Mouse (Mus musculus) heart, postnatal 0 days (tissue): ENCODE measurements at regions not wholly inside any gene's neighbourhood (a gene's known extent, or its start where the extent isn't known, plus 50 kb on each side); places are given as distances from the start of the nearest gene placed in this dataset.

Source experiments
- ATAC-seq: fragments of 200-750 bp; cut with Nextera tagmentation; 2 replicates; pipeline ENCODE4 v1.8.0; 2017; ENCODE audit warnings: low read depth, moderate number of reproducible peaks, moderate library complexity; ENCODE audit not compliant: insufficient read depth
- DNase-seq: peaks from one replicate; pipeline ENCODE4 v3.0.0-alpha.2; 2016; ENCODE audit warnings: low spot score
- H3K27ac ChIP-seq: fragments of 300-500 bp; sonication (generic); 2 replicates; pipeline ENCODE4 v1.5.1; 2014; ENCODE audit warnings: low read depth, mild to moderate bottlenecking
- H3K27me3 ChIP-seq: fragments of 300-500 bp; sonication (generic); 2 replicates; pipeline ENCODE4 v1.6.1; 2014; ENCODE audit warnings: low read length, mixed read lengths; ENCODE audit not compliant: control insufficient read depth, insufficient read depth
- H3K36me3 ChIP-seq: fragments of 300-500 bp; sonication (generic); replicated peaks from 2 replicates; pipeline ENCODE4 v1.6.1; 2014; ENCODE audit warnings: low read length, mixed read lengths; ENCODE audit not compliant: control insufficient read depth, insufficient read depth
- H3K4me1 ChIP-seq: fragments of 300-500 bp; sonication (generic); 2 replicates; pipeline ENCODE4 v1.6.1; 2014; ENCODE audit warnings: antibody characterized with exemption; ENCODE audit not compliant: control insufficient read depth, insufficient read depth
- H3K4me2 ChIP-seq: fragments of 300-500 bp; sonication (generic); 2 replicates; pipeline ENCODE4 v1.6.1; 2014; ENCODE audit warnings: low read depth, mild to moderate bottlenecking, low read length, moderate library complexity
- H3K4me3 ChIP-seq: fragments of 300-500 bp; sonication (generic); 2 replicates; pipeline ENCODE4 v1.5.1; 2014; ENCODE audit warnings: low read depth, low read length
- H3K9ac ChIP-seq: fragments of 300-500 bp; sonication (generic); replicated peaks from 2 replicates; pipeline ENCODE4 v1.6.1; 2014; ENCODE audit warnings: low read depth, low read length, mixed read lengths
- H3K9me3 ChIP-seq: fragments of 300-500 bp; sonication (generic); replicated peaks from 2 replicates; pipeline ENCODE4 v1.6.1; 2016; ENCODE audit warnings: low read length; ENCODE audit not compliant: control insufficient read depth
- CTCF ChIP-seq: IDR thresholded peaks from 2 replicates; pipeline ENCODE4 v1.5.1; 2016; ENCODE audit warnings: antibody characterized with exemption, control low read depth, low read depth
- EP300 ChIP-seq: IDR thresholded peaks from 2 replicates; pipeline ENCODE4 v1.6.1; 2016; ENCODE audit warnings: antibody characterized with exemption, low read depth
- WGBS: fragments of 180-500 bp; shearing (Covaris S2); extraction: QIAGEN DNeasy Blood & Tissue Kit; methylation state at CpG from one replicate; pipeline ENCODE4 v1.1.7; 2014; 5-methylcytosine and 5-hydroxymethylcytosine counted together

GRCm38 (mm10) chr8:102096726-102097125 is 688.7 kb downstream of the Cdh11 start:
- H3K4me2 ChIP-seq = no peak overlapping the region
- H3K4me3 ChIP-seq = no peak overlapping the region
- TF ChIP-seq CTCF = no peak
- TF ChIP-seq EP300 = no peak
- ATAC-seq (no peak), DNase-seq (no peak)
- H3K4me1 ChIP-seq = no peaks in the 10 kb centered on the region
- no peaks in the 10 kb centered on the region for H3K36me3 ChIP-seq
- H3K27ac ChIP-seq = no peak overlapping the region
- H3K9me3 ChIP-seq = no peaks in the 10 kb centered on the region
- 79% methylated on average over 7 of the region's 7 CpGs for WGBS
- H3K27me3 ChIP-seq = no peaks in the 10 kb centered on the region
- no peak overlapping the region for H3K9ac ChIP-seq

- Histone ChIP-seq H3K4me2 (no peak overlapping the region), H3K9ac (no peak overlapping the region), H3K27ac (no peak overlapping the region), H3K4me1 (no peaks in the 10 kb centered on the region), H3K36me3 (no peaks in the 10 kb centered on the region), H3K4me3 (no peak overlapping the region), H3K9me3 (no peaks in the 10 kb centered on the region), H3K27me3 (no peaks in the 10 kb centered on the region)
- WGBS = 80% methylated on average over 4 of the region's 4 CpGs
- DNase-seq (no peak), ATAC-seq (no peak)
- TF ChIP-seq EP300 (no peak), CTCF (no peak)
Measured at GRCm38 (mm10) chr8:102085927-102086326, 699.5 kb downstream of the Cdh11 start.

DNA sequence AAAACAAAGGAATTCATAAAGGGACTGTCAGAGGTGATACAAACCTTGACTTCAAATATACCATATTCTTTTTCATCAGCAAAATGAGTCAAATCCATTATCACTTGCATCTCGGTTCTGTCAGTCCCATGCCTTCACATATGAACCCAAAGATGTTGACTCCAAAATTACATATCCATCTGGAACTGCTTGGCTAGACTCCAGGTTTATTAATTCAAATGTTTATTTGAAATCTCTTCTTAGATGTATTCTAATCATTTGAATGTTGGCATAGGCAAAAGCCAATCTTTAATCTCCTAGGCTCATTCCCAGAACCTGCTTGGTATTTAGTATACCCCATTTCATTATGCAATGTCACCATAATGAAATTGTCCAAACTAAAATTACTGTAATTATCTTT is 709.8 kb downstream of the Cdh11 start:
- Histone ChIP-seq H3K36me3 (no peaks in the 10 kb centered on the region), H3K4me2 (no peak overlapping the region), H3K9ac (no peak overlapping the region), H3K27me3 (no peaks in the 10 kb centered on the region), H3K9me3 (no peaks in the 10 kb centered on the region), H3K4me3 (no peak overlapping the region), H3K4me1 (no peaks in the 10 kb centered on the region), H3K27ac (no peak overlapping the region)
- WGBS = 64% methylated on average over 1 of the region's 1 CpGs
- no peak for DNase-seq
- no peak for ATAC-seq
- TF ChIP-seq CTCF = no peak

DNA sequence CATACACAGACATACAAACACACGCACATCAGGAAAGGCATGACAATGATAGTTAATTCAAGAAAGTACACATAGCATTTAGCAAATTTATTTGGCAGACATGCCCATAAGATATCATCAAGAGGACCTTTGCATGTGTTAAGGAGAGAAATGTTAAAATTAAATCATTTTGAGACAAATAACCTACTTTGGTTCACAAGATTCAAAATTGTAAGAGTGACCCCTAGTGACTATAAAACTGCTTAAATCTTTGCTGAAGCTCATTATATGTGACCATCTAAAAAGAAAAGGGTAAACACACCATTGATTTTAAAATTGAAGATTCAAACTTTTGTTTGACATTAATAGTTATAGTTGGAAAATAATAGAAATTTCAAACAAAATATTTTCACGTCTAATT is 721.3 kb downstream of the Cdh11 start:
- DNase-seq (no peak), ATAC-seq (no peak)
- TF ChIP-seq EP300 (no peak), CTCF (no peak)
- no peak overlapping the region for H3K4me2 ChIP-seq
- H3K36me3 ChIP-seq = no peaks in the 10 kb centered on the region
- no peaks in the 10 kb centered on the region for H3K9me3 ChIP-seq
- WGBS = 75% methylated on average over 2 of the region's 2 CpGs
- H3K4me3 ChIP-seq = no peak overlapping the region
- no peak overlapping the region for H3K27ac ChIP-seq
- H3K27me3 ChIP-seq = no peaks in the 10 kb centered on the region
- H3K4me1 ChIP-seq = no peaks in the 10 kb centered on the region
- H3K9ac ChIP-seq = no peak overlapping the region

DNA sequence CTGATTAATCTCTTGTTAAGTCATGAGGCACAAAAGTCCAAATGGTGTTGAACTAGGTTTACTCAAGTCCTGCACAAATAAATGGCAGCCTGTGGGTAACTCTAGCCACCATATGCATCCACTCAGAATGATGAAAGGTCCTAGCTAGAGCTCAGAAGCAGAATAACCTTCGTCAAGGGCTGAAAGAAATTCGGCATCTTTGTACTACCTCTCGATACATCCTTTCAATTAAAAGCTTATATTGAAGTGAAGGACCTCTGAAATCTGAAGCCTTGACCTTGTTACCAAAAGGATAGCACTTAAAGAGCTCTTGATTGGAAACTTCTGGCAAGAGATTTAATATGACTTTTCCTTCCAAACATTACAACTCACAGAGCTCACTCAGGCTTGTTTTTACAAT is 732.0 kb downstream of the Cdh11 start:
- H3K4me3 ChIP-seq = no peak overlapping the region
- no peaks in the 10 kb centered on the region for H3K36me3 ChIP-seq
- ATAC-seq (no peak), DNase-seq (no peak)
- H3K9ac ChIP-seq = no peak overlapping the region
- H3K27ac ChIP-seq = no peak overlapping the region
- no peaks in the 10 kb centered on the region for H3K27me3 ChIP-seq
- H3K4me2 ChIP-seq = no peak overlapping the region
- H3K9me3 ChIP-seq = no peaks in the 10 kb centered on the region
- 73% methylated on average over 3 of the region's 3 CpGs for WGBS
- no peak for TF ChIP-seq CTCF
- TF ChIP-seq EP300 = no peak
- H3K4me1 ChIP-seq = no peaks in the 10 kb centered on the region

GRCm38 (mm10) chr8:102026956-102027927 is 758.2 kb downstream of the Cdh11 start:
- no peak overlapping the region for H3K9ac ChIP-seq
- H3K4me1 ChIP-seq = no peaks in the 10 kb centered on the region
- ATAC-seq (no peak), DNase-seq (no peak)
- no peaks in the 10 kb centered on the region for H3K9me3 ChIP-seq
- no peak overlapping the region for H3K4me3 ChIP-seq
- WGBS = 81% methylated on average over 5 of the region's 5 CpGs
- no peak for TF ChIP-seq EP300
- TF ChIP-seq CTCF = no peak
- H3K4me2 ChIP-seq = no peak overlapping the region
- no peaks in the 10 kb centered on the region for H3K36me3 ChIP-seq
- H3K27ac ChIP-seq = no peak overlapping the region
- no peaks in the 10 kb centered on the region for H3K27me3 ChIP-seq
